Comparison of ENCODE assay signal across 8 mouse cellular contexts in genomic region chr8:48842516-48842990, GRCm38 (mm10). TPM values are rescaled to one million over a fixed set of nuclear protein-coding genes. Genes with fewer than 3 reads are reported as not detected.
A peak's percentile ranks its signal among the peaks of the same experiment; 100 is the strongest.
DNase-seq lines count a peak whose midpoint lies in the region; ATAC-seq and TF ChIP-seq lines count a peak whose summit lies in the region.

No protein-coding gene starts in this region.

- no peaks in the 10 kb centered on the region for H3K9me3 ChIP-seq in hindbrain, embryonic 10.5 days
- no peaks in the 10 kb centered on the region for H3K9me3 ChIP-seq in liver, postnatal 0 days (ENCODE audit: low read length)

- peak overlapping the region; percentile 74 for H3K4me2 ChIP-seq in liver, postnatal 0 days (ENCODE audit: low read depth, low read length)

- peaks cover 2% of the 10 kb centered on the region; the same call in 1 of the 2 replicates for H3K4me1 ChIP-seq in spleen, adult 2 months (ENCODE audit: control insufficient read depth, insufficient read depth, insufficient read length)
- H3K4me1 ChIP-seq in hindbrain, embryonic 10.5 days (replicated peaks): peaks cover 46% of the 10 kb centered on the region
- H3K4me1 ChIP-seq in liver, postnatal 0 days (ENCODE audit: insufficient read depth): peaks cover 3% of the 10 kb centered on the region; the same call in 1 of the 2 replicates

- DNase-seq in embryo, embryonic 10 days (ENCODE audit: low spot score): peak; percentile 55
- no peak for DNase-seq in embryo, embryonic 9.5 days (ENCODE audit: extremely low spot score)
- DNase-seq in spleen, adult 2 months (ENCODE audit: low read depth in 1 of 2, low spot score in 2 of 2): no peak
- DNase-seq in spleen, postnatal 36 days (ENCODE audit: low spot score in 2 of 2): no peak
- DNase-seq in hindbrain, embryonic 10.5 days (ENCODE audit: low spot score): no peak
- DNase-seq in liver, postnatal 0 days: no peak
- no peak for DNase-seq in cerebellum, postnatal 25 days
- DNase-seq in cerebellum, adult 8-10 months: no peak

- no peak for TF ChIP-seq CTCF in spleen, adult 2 months (IDR thresholded peaks at IDR 0.05; ENCODE audit: extremely low read depth, insufficient read depth, insufficient read length, insufficient replicate concordance)
- TF ChIP-seq CTCF in liver, postnatal 0 days (IDR thresholded peaks at IDR 0.05; ENCODE audit: low read depth): no peak

- H3K9ac ChIP-seq in liver, postnatal 0 days (replicated peaks): peak overlapping the region; percentile 65

- ATAC-seq in liver, postnatal 0 days: no peak

- no peaks in the 10 kb centered on the region for H3K36me3 ChIP-seq in spleen, adult 2 months (ENCODE audit: control insufficient read depth, insufficient read depth, low read length)
- no peaks in the 10 kb centered on the region for H3K36me3 ChIP-seq in hindbrain, embryonic 10.5 days
- H3K36me3 ChIP-seq in liver, postnatal 0 days (replicated peaks; ENCODE audit: insufficient read depth, low read length): no peaks in the 10 kb centered on the region

- H3K27ac ChIP-seq in spleen, adult 2 months (ENCODE audit: insufficient read depth, low read length): no peak overlapping the region
- H3K27ac ChIP-seq in hindbrain, embryonic 10.5 days: peak overlapping the region; percentile 95
- H3K27ac ChIP-seq in liver, postnatal 0 days (ENCODE audit: low read depth): peak overlapping the region; percentile 76

- peak overlapping the region; percentile 39; the same call in 1 of the 2 replicates for H3K4me3 ChIP-seq in spleen, adult 2 months (ENCODE audit: extremely low read depth, insufficient read depth, insufficient read length)
- peak overlapping the region; percentile 88 for H3K4me3 ChIP-seq in hindbrain, embryonic 10.5 days
- H3K4me3 ChIP-seq in liver, postnatal 0 days (ENCODE audit: low read depth, low read length): peak overlapping the region; percentile 70

- no peak for TF ChIP-seq EP300 in liver, postnatal 0 days (IDR thresholded peaks at IDR 0.05; ENCODE audit: low read depth)

- no peak for TF ChIP-seq POLR2A in spleen, adult 2 months (IDR thresholded peaks at IDR 0.05; ENCODE audit: low read depth, low read length)

- WGBS in spleen, adult 2 months: under 1% methylated on average over 11 of the region's 11 CpGs
- under 1% methylated on average over 11 of the region's 11 CpGs for WGBS in hindbrain, embryonic 10.5 days
- 1% methylated on average over 11 of the region's 11 CpGs for WGBS in liver, postnatal 0 days (ENCODE audit: insufficient replicate concordance)

- peaks cover 4% of the 10 kb centered on the region; the same call in 1 of the 2 replicates for H3K27me3 ChIP-seq in spleen, adult 2 months (ENCODE audit: control insufficient read depth, insufficient read depth, low read length)
- peaks cover 38% of the 10 kb centered on the region for H3K27me3 ChIP-seq in hindbrain, embryonic 10.5 days (ENCODE audit: insufficient read depth, poor library complexity, severe bottlenecking)
- H3K27me3 ChIP-seq in liver, postnatal 0 days (ENCODE audit: insufficient read depth, low read length): 0 out of 2 replicates have a peak, but pooled peaks cover 25% of the 10 kb centered on the region

RNA-seq across cellular contexts. Expression of gene Tenm3, which starts 1.2 kb away (rescaled TPM):
- 0.48 and 0.69 TPM in 2 replicates for polyA plus RNA-seq in spleen, adult 2 months (2012; rRNA removed)
- 31.6 and 37.7 TPM in 2 replicates for polyA plus RNA-seq in hindbrain, embryonic 10.5 days (2016; fragmentation: Nextera tagmentation; extraction: Ambion mirVana)
- 4.7 and 5.6 TPM in 2 replicates for polyA plus RNA-seq in liver, postnatal 0 days (2015; fragmentation: Nextera tagmentation; extraction: Ambion mirVana)
